Mouse (Mus musculus): ENCODE data around the gene Hepacam2.

DNA sequence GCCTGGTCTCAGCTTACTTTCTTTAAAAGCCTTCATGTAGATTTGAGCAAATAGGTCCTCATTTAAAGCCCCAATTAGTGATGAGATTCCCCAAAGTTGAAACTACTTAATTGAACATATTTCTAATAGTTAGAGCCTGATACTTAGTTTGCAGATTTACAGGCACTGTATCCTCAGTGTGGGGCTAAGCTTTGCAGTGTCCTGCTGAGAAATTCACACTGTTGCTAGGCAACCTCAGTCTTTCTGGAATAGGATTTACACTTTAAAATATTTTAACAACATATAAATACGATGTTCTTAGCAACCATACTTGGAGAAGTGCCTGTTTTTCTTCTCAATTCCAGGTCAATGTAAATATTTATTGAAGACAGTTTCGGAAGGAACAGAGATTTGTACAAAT is 21.8 kb downstream of the Hepacam2 start:
- TF ChIP-seq CTCF (IDR thresholded peaks at IDR 0.05) = no peak
- no peak for TF ChIP-seq POLR2A (IDR thresholded peaks at IDR 0.05; ENCODE audit: insufficient read depth, low read depth, low read length)
- no peak for TF ChIP-seq EP300 (IDR thresholded peaks at IDR 0.05; ENCODE audit: insufficient read depth, low read depth, low read length)

Measured in heart, adult 2 months (tissue).